Mouse (Mus musculus) CH12.LX (cell line): ENCODE measurements around the gene Gm5089. TPM values are rescaled to one million over a fixed set of nuclear protein-coding genes. Genes with fewer than 3 reads are reported as not detected.

Experiments used
- polyA plus RNA-seq: library from polyadenylated mRNA; unstranded; fragments of >175 nt; gene quantifications from 2 replicates; pipeline ENCODE4 v1.2.1, GENCODE M21; 2012; ENCODE audit warnings: low read depth; ENCODE audit not compliant: insufficient read length
- total RNA-seq, 2 experiments: library from RNA; depleted of rRNA; stranded (reverse); fragments of 300-350 nt in 1 of 2; fragments of >200 nt in 1 of 2; gene quantifications; 2 replicates each; pipeline ENCODE4 v1.2.3; 2012 to 2014

Gm5089 gene
- total and polyA plus RNA-seq, 3 experiments, result not detected

Other genes with a start within 250 kb of the Gm5089 start
- 1.5 and 2.6 TPM in 2 replicates for gene Zic5, start 14.6 kb upstream of the Gm5089 start, total RNA-seq (2012; rRNA removed)
- gene Zic5, start 14.6 kb upstream of the Gm5089 start, total RNA-seq (2014; rRNA removed), result 1.3 and 2.0 TPM in 2 replicates
- gene Zic5, start 14.6 kb upstream of the Gm5089 start, polyA plus RNA-seq, result 8.1 and 9.1 TPM in 2 replicates
- not detected in 2 replicates for gene Zic2, start 24.3 kb upstream of the Gm5089 start, total RNA-seq (2012; rRNA removed)
- not detected in 2 replicates for gene Zic2, start 24.3 kb upstream of the Gm5089 start, total RNA-seq (2014; rRNA removed)
- gene Zic2, start 24.3 kb upstream of the Gm5089 start, polyA plus RNA-seq, result 0.13 TPM in 1 of 2 replicates, not detected in the other
- gene Gm10837, start 39.5 kb upstream of the Gm5089 start, total RNA-seq (2012; rRNA removed), result not detected in 2 replicates
- gene Gm10837, start 39.5 kb upstream of the Gm5089 start, total RNA-seq (2014; rRNA removed), result not detected in 2 replicates
- gene Gm10837, start 39.5 kb upstream of the Gm5089 start, polyA plus RNA-seq, result not detected in 2 replicates
- gene Pcca, start 83.2 kb upstream of the Gm5089 start, total RNA-seq (2012; rRNA removed), result 25.8 and 39.0 TPM in 2 replicates
- gene Pcca, start 83.2 kb upstream of the Gm5089 start, total RNA-seq (2014; rRNA removed), result 10.3 and 11.2 TPM in 2 replicates
- 23.8 and 28.4 TPM in 2 replicates for gene Pcca, start 83.2 kb upstream of the Gm5089 start, polyA plus RNA-seq